Mouse (Mus musculus): ENCODE data around the gene Atg2b. TPM values are rescaled to one million over a fixed set of nuclear protein-coding genes. Genes with fewer than 3 reads are reported as not detected.

Gene Atg2b
- polyA plus RNA-seq, 1 experiment from 2014 or later = 15.5 TPM

DNA sequence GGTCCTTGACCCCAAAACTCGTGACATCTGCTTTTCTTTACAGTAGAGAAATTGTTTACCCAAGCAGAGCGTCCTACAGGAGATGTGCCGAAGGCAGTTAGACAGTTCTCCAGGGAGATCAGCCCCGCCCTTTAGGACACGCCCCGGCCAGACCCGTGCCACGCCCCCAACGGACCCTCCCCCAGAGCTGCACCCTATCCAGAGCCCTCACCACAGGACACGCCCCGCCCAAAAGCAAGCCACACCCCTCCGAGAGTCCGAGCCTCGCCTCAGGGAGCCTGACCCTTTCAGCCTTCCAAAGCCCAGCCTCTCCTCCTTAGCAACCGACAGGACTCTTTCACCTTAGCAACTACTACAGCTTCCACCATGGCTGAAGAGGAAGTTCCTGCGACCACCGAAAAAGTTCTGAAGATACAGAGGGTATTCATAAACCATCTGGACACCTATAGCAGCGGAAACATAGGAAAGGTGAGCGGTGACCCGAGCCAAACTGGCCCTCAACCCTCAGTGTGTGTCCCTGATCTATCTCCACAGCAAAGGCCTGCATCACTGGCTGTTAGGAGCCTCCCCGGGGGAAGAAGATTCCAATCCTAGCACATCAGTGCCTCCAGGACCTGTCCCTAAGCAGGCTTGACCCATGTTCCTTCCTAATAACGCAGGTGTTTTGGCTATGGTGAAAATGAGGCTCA lies 20.9 kb upstream of the Atg2b start, which contains the start of gene Ak7:
Gene Ak7 (plus strand): TSS at position 178 of the 689 bp plus-strand sequence.
- Histone ChIP-seq H3K9me3 (no peaks in the 10 kb centered on the region), H3K27me3 (no peaks in the 10 kb centered on the region; the same call in 1 of the 2 replicates), H3K36me3 (peaks cover 18% of the 10 kb centered on the region), H3K27ac (replicated peaks) (no peak within 1 kb of the TSS), H3K4me1 (peaks cover 10% of the 10 kb centered on the region), H3K9ac (replicated peaks) (no peak within 1 kb of the TSS), H3K4me2 (replicated peaks) (peak within 1 kb of the TSS; percentile 21), H3K4me3 (no peak within 1 kb of the TSS)
- WGBS = 11% methylated on average over 22 of the region's 22 CpGs
- ATAC-seq (ENCODE audit: low FRiP score, low read depth) = peak; percentile 76

DNA sequence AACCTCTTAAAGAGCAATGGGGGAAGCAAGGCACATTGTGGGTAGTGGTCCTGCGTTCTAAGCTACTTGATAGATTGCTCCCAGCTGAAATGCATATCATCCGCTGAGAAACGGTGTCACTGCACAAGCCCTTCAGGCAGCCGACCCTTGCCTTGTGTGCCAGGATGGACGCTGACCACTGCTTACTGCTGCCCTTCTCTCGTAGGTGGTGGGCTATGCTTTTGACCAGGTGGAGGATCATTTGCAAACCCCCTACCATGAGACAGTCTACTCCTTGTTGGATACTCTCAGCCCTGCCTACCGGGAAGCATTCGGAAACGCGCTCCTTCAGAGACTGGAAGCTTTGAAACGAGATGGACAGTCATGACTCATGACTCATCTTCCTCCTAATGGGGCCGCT lies 15.4 kb upstream of the Atg2b start:
- Histone ChIP-seq H3K4me2 (replicated peaks) (no peak overlapping the region), H3K9me3 (no peaks in the 10 kb centered on the region), H3K4me1 (peaks cover 3% of the 10 kb centered on the region; the same call in 1 of the 2 replicates), H3K9ac (replicated peaks) (no peak overlapping the region), H3K4me3 (no peak overlapping the region), H3K36me3 (peaks cover 40% of the 10 kb centered on the region), H3K27ac (replicated peaks) (no peak overlapping the region), H3K27me3 (no peaks in the 10 kb centered on the region)
- WGBS = 91% methylated on average over 12 of the region's 12 CpGs
- ATAC-seq (ENCODE audit: low FRiP score, low read depth) = no peak

GRCm38 (mm10) chr12:105697104-105697780 lies 12.2 kb upstream of the Atg2b start:
- WGBS = 94% methylated on average over 8 of the region's 8 CpGs
- Histone ChIP-seq H3K9me3 (no peaks in the 10 kb centered on the region), H3K4me1 (no peaks in the 10 kb centered on the region), H3K4me3 (no peak overlapping the region), H3K4me2 (replicated peaks) (no peak overlapping the region), H3K36me3 (peaks cover 57% of the 10 kb centered on the region), H3K27me3 (no peaks in the 10 kb centered on the region), H3K9ac (replicated peaks) (no peak overlapping the region), H3K27ac (replicated peaks) (no peak overlapping the region)
- no peak for ATAC-seq (ENCODE audit: low FRiP score, low read depth)

GRCm38 (mm10) chr12:105695848-105696247 lies 10.8 kb upstream of the Atg2b start:
- H3K4me2 ChIP-seq (replicated peaks) = no peak overlapping the region
- ATAC-seq (ENCODE audit: low FRiP score, low read depth) = no peak
- H3K4me1 ChIP-seq = no peaks in the 10 kb centered on the region
- H3K4me3 ChIP-seq = no peak overlapping the region
- WGBS = 88% methylated on average over 7 of the region's 7 CpGs
- no peaks in the 10 kb centered on the region for H3K27me3 ChIP-seq
- peaks cover 53% of the 10 kb centered on the region for H3K36me3 ChIP-seq
- H3K27ac ChIP-seq (replicated peaks) = no peak overlapping the region
- H3K9me3 ChIP-seq = no peaks in the 10 kb centered on the region
- H3K9ac ChIP-seq (replicated peaks) = no peak overlapping the region

- Histone ChIP-seq H3K9ac (replicated peaks) (no peak overlapping the region), H3K27ac (replicated peaks) (no peak overlapping the region), H3K27me3 (no peaks in the 10 kb centered on the region), H3K9me3 (no peaks in the 10 kb centered on the region), H3K4me3 (no peak overlapping the region), H3K36me3 (peaks cover 48% of the 10 kb centered on the region), H3K4me2 (replicated peaks) (no peak overlapping the region), H3K4me1 (no peaks in the 10 kb centered on the region)
- WGBS = 98% methylated on average over 2 of the region's 2 CpGs
- no peak for ATAC-seq (ENCODE audit: low FRiP score, low read depth)
These were observed 9.0 kb upstream of the Atg2b start for GRCm38 (mm10) chr12:105694021-105694420.

DNA sequence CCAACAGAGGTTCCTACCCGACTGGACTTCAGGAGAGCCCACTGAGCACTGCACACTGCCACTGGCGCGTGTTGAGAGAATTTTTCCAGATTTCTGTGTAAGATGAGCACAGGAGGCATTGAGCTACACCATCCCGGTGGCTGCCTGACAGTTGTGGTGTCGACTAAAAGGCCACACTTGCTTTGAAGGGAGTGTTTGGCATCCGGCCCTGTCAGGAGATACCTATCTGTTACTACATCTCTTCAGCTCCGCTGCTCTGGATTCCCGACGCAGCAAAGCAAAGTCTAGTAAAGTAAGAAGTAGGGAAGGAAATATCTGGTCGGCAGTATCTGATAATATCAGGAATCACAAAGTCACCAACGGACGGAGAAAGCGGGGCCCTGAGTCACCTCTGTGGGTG lies 4.4 kb upstream of the Atg2b start:
- WGBS = 96% methylated on average over 13 of the region's 13 CpGs
- peaks cover 42% of the 10 kb centered on the region for H3K36me3 ChIP-seq

DNA sequence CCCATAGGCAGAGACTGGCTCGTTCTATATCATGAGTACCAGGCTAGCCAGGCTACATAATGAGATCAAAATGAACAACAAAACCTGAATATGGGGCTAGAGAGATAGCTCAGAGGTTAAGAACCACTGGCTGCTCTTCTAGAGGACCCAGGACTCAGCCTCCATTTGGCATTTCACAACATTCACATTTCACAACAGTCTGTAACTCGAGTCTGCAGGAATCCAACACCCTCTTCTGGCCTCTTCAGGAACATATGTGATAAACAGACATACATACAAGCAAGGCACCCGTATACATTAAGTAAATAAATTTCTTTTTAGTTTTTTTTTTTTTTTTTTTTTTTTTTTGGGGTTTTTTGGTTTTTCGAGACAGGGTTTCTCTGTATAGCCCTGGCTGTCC lies 3.5 kb upstream of the Atg2b start:
- H3K4me3 ChIP-seq = no peak overlapping the region
- H3K9ac ChIP-seq (replicated peaks) = no peak overlapping the region
- H3K4me1 ChIP-seq = peaks cover 17% of the 10 kb centered on the region
- H3K36me3 ChIP-seq = peaks cover 34% of the 10 kb centered on the region
- no peak overlapping the region for H3K4me2 ChIP-seq (replicated peaks)
- no peaks in the 10 kb centered on the region for H3K9me3 ChIP-seq
- H3K27me3 ChIP-seq = no peaks in the 10 kb centered on the region
- H3K27ac ChIP-seq (replicated peaks) = no peak overlapping the region
- no peak for ATAC-seq (ENCODE audit: low FRiP score, low read depth)
- 90% methylated on average over 4 of the region's 4 CpGs for WGBS

More for the DNA sequence above, 4.4 kb upstream of the Atg2b start:
- Histone ChIP-seq H3K4me1 (peaks cover 10% of the 10 kb centered on the region), H3K27ac (replicated peaks) (no peak overlapping the region), H3K9ac (replicated peaks) (no peak overlapping the region), H3K4me3 (no peak overlapping the region), H3K27me3 (no peaks in the 10 kb centered on the region), H3K4me2 (replicated peaks) (no peak overlapping the region), H3K9me3 (no peaks in the 10 kb centered on the region)
- ATAC-seq (ENCODE audit: low FRiP score, low read depth) = no peak

DNA sequence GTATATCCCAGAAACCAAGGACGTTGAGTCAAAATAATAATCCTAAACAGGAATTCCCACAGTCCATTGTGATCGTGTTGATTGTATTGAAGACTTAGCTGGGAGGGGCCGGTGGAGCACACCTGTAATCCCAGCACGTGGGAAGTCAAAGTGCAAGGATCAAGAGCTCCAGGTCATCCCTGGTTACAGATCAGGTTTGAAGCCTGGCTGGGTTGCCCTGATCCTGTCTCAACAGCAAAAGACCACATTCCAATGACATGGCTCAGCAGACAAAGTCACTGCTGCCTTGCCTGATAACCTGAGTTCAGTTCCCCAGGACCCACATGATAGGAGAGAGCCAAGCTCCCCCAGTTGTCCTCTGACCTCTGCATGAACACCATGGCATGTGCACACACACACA lies 2.4 kb upstream of the Atg2b start:
- Histone ChIP-seq H3K9ac (replicated peaks) (no peak overlapping the region), H3K4me3 (no peak overlapping the region), H3K27me3 (no peaks in the 10 kb centered on the region), H3K4me1 (peaks cover 26% of the 10 kb centered on the region), H3K9me3 (no peaks in the 10 kb centered on the region), H3K27ac (replicated peaks) (no peak overlapping the region), H3K36me3 (peaks cover 23% of the 10 kb centered on the region), H3K4me2 (replicated peaks) (no peak overlapping the region)
- 86% methylated on average over 4 of the region's 4 CpGs for whole genome bisulfite sequencing
- no peak for ATAC-seq (ENCODE audit: low FRiP score, low read depth)

DNA sequence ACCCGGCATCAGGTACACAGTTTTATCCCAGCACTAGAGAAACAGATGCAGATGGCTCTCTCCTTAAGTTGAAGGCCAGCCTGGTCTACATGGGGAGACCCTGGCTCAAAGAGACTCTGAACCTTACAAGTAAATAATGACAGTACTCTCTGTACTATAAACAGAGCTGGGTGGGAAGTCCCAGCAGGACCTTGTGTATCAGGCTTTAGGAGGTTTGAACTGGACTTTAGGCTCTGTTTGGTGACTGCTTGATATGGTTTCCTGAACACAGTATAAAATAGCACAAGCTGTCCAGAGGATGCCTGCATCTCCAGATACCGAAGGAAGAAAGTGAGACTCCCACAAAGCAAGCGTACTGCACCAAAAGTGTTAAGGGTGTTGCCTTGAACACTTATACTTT lies 1.8 kb upstream of the Atg2b start:
- 94% methylated on average over 3 of the region's 3 CpGs for WGBS
- Histone ChIP-seq H3K4me1 (peaks cover 26% of the 10 kb centered on the region), H3K4me3 (peak overlapping the region; percentile 92), H3K9me3 (no peaks in the 10 kb centered on the region), H3K4me2 (replicated peaks) (peak overlapping the region; percentile 83), H3K9ac (replicated peaks) (no peak overlapping the region), H3K27ac (replicated peaks) (no peak overlapping the region), H3K36me3 (peaks cover 16% of the 10 kb centered on the region), H3K27me3 (no peaks in the 10 kb centered on the region)
- ATAC-seq (ENCODE audit: low FRiP score, low read depth) = no peak

DNA sequence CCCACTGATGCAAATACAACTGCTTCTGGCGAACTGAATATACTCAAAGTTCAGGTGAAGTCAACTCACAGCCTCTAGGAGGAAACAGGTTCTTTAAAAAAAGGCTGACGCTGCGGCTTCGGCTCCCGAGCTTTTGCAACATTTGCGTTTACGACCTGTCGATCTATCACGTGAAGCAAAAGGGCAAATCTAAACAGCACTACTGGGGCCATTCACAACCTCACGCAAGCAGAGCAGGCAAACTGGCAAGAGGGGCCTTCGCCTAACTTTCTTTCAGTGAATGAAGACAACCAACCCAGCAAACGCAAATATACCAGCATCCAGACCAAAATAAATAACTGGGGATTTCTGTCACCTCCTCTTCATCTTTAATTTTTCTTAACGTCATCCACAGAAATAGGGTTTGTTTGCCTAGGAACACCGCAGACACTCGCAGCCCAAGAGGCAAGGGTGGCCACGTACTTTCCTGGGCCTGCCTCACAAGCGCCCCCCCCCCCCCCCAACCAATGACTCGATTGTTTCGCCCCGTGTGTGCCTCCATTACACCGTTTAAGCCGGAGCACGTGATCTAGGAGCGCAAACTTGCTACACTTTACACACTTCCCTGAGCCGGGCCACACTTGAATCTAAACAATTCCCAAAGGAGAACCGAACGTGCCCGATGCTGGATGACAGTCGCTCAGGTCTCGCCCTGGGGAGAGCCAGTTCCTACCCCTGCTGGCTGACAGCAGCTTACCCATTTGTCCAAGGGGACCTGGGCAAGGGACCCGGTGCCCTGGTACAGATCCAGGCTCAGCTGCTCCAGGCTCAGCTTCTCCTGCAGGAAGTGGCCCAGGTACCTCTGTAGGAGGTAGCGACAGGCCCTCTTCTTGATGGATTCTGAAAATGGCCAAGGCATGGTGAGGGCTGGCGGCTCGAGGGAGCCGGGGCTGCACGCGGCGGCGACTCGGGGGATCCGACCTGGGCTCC lies 794 bp downstream of the Atg2b start, which contains the start of gene Gskip:
Gene Gskip (plus strand): TSS at position 897 of the 969 bp plus-strand sequence.
- Histone ChIP-seq H3K9ac (replicated peaks) (peak within 1 kb of the TSS; percentile 89), H3K27ac (replicated peaks) (peak within 1 kb of the TSS; percentile 94), H3K4me3 (peak within 1 kb of the TSS; percentile 92), H3K4me2 (replicated peaks) (peak within 1 kb of the TSS; percentile 85), H3K9me3 (no peaks in the 10 kb centered on the region), H3K27me3 (no peaks in the 10 kb centered on the region), H3K4me1 (peaks cover 26% of the 10 kb centered on the region), H3K36me3 (no peaks in the 10 kb centered on the region)
- peak; percentile 48 for ATAC-seq (ENCODE audit: low FRiP score, low read depth)
- WGBS = 2% methylated on average over 41 of the region's 41 CpGs

DNA sequence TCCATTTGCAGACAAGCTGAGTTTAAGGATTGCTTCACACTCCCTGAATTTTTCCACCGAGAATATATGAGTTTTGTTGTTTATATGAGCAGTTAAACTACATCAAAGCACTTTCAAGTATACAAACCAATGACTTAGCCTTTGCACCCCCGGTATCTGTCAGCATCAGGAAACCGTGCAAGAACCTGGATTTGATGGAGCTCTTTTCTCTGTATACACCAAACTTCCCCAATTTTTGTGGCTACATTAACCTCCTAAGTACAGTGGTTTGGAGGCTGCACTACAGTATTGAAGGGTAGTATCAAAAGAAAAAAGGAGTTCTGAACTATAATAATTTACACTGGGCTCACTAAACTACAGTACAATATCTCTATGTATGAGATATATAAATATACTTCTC lies 6.2 kb downstream of the Atg2b start:
- H3K4me3 ChIP-seq = no peak overlapping the region
- no peak overlapping the region for H3K27ac ChIP-seq (replicated peaks)
- 96% methylated on average over 3 of the region's 3 CpGs for WGBS
- H3K27me3 ChIP-seq = no peaks in the 10 kb centered on the region
- H3K36me3 ChIP-seq = peaks cover 13% of the 10 kb centered on the region
- ATAC-seq (ENCODE audit: low FRiP score, low read depth) = no peak
- no peak overlapping the region for H3K4me2 ChIP-seq (replicated peaks)
- H3K9me3 ChIP-seq = no peaks in the 10 kb centered on the region
- H3K4me1 ChIP-seq = peaks cover 11% of the 10 kb centered on the region
- H3K9ac ChIP-seq (replicated peaks) = no peak overlapping the region

Data from midbrain, embryonic 12.5 days (tissue).